Mouse (Mus musculus): Measurements from ENCODE around the gene Prkch. TPM values are rescaled to one million over a fixed set of nuclear protein-coding genes. Genes with fewer than 3 reads are reported as not detected.

Prkch gene
- total RNA-seq, 4 experiments from 2014 or later, result 4.3 to 5.8 (median 4.9) TPM

- no peak for DNase-seq (ENCODE audit: low spot score in 2 of 2)
These were observed 163.8 kb downstream of the Prkch start for GRCm38 (mm10) chr12:73748373-73748772.

DNA sequence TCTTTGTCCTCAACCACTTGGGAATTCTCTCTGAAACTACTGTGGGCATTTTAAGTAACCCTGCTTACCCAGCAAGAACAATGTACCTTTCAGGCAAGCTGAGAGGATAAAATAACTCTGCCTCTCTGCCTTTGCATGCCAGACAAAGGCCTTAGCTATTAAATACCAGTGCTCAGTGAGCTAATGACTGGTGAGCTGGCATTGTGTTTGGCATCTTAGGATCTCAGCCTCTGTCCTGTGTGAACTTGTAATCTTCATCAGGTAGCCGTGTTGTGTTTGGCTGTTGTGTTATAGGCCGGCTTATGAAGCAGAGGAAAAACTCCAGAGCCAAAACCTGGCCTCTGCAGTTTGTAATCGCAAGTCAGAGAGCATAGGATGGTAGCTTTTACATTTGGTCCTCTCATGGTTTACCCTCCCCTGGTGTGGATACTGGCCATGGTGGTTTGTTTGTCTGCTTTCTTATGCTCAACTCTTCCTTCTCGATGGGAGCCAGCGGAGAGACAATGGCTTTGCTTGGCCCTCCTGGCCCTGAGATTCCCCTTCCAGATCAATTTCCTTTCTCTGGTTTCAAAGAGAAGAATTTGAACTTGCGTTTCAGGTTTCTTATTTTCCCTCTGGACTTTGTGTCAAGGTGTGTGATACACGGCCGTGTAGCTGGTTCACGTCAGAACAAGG, 170.0 kb downstream of the Prkch start:
- DNase-seq (ENCODE audit: low spot score in 2 of 2), result no peak

- no peak for DNase-seq (ENCODE audit: low spot score in 2 of 2)
These were observed 171.1 kb downstream of the Prkch start for GRCm38 (mm10) chr12:73755646-73756045.

DNA sequence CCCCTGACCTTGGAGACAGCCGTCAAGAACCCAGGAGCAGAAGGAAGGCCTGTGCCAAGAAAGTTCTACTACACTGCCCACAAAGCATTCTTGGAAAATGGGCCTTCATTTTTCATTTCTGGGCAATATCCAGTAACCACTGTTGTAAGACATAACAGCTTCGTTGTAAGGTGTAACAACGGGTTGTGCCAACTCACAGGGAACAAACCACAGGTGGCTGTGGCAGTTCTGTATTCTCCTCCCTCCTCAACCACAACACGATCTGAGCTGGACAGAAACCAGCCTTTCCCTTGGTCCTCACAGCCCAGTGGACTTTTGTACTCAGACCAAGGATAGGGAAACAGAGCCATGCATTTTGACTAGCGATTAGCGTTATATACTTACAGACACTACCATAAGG, 171.9 kb downstream of the Prkch start:
- DNase-seq (ENCODE audit: low spot score in 2 of 2), result no peak

GRCm38 (mm10) chr12:73762001-73762400, 177.4 kb downstream of the Prkch start:
- DNase-seq (ENCODE audit: low spot score in 2 of 2), result no peak

GRCm38 (mm10) chr12:73762762-73763161, 178.2 kb downstream of the Prkch start:
- DNase-seq (ENCODE audit: low spot score in 2 of 2), result no peak

- no peak for DNase-seq (ENCODE audit: low spot score in 2 of 2)
These were observed 180.3 kb downstream of the Prkch start for GRCm38 (mm10) chr12:73764649-73765525.

- DNase-seq (ENCODE audit: low spot score in 2 of 2), result no peak
These were observed 181.6 kb downstream of the Prkch start for GRCm38 (mm10) chr12:73766152-73766551.

DNA sequence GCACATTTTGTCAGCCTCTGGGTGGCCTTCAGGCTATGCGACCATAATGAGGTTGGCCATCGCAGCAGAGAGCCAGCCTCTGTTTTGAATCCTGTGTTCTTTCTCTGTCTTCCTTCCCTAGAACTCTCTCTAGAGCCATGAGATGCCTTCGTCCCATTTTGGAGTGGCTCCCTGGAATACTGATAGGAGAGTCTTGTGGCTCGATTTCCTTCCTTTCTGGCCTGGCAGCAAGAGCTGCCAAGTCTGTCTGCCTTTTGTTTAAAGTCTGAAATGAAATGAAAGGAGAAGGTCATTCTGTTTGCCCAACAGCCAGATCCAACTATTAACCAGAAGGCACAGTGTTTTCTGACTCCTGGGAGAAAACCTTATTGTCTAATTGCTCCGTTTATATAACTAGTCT, 184.2 kb downstream of the Prkch start:
- no peak for DNase-seq (ENCODE audit: low spot score in 2 of 2)

DNA sequence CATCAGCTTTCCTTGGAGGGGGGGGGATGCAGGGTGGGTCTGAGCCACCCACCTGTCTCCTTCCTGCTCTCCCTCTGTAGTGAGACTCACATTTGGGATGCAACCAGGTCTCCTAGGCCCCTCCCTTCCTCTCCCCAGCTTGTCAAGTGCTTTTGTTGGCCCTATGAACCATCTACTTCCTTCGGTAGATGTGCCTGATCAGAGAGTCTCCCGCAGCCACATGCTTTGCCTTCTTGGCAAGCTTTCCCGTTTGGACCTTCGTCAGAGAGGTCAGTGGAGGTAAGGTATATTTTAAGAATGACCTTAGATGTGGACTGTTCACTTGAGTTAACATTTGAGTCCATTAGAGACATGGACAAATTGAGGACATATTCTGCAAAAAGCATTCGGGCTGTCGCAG, 184.9 kb downstream of the Prkch start:
- no peak for DNase-seq (ENCODE audit: low spot score in 2 of 2)

DNA sequence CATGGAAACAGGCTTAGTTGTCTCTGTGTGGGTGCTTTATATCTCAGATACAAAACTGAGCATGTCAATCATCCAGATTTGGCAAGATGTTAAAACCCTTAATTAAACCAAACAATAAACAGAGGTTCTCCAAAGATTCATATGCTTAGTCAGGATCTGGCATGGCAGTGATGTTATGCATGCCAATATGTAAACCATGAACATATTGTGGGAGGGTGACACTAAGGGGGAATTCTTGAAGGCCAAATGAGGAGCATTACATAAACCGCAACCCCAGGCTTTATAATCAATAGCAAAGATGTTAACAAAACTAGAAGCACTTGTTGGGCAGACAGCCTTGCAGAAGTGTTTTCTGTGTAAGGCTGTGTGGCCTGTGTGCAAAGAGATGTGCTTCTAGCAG, 186.2 kb downstream of the Prkch start:
- no peak for DNase-seq (ENCODE audit: low spot score in 2 of 2)

DNA sequence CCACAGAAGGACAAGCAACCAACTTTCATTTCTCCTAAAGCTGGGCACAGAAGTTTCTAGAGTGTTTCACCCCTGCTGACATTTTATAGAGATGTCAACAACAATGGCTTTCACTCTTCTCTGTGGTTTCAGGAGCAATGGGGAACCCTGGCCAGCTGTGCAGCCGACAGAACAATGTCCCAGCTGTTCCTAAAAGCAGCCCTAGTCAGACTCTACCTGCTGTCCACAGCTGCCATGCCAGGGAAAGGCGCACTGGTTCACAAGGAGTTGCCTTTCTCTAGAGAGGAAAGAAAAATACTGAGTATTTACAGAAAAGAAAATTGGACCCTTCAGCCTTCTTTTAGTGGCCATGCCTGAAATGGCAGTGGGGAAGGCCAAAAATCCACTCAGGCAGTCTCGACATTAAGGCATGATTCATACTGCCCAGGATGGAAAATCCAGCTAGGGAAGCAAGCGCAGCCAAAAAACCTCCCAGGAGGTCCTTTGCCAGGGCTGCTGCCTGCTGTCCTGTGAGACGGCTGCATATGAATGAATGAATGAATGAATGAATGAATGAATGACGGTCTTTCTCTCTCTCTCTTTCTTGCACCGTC, 190.3 kb downstream of the Prkch start:
- DNase-seq (ENCODE audit: low spot score in 2 of 2), result no peak

DNA sequence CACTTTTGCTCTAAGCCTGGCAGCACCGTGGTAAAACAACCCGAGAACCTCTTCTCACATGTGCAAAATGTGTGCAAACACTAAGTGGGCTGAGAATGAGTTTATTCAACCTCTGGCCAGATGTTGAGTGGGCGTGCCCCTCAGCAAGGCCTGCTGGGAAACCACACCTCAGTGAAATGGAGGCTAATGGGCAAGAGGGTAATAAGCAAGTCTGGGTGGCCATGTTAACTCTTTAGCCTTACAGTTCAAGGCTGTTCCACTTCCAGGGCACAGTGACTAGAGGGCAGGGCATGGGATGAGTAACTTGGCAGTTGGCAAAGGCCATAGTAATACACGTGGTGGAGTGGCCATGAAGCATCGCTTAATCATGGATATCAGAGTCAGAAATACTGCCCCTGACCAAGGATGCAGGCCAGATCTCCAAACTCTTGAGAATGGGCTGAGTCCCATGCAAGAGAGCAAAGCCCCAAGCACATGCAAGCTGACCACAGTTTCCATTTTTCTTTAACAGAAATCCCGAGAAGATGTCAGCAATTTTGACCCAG, 191.9 kb downstream of the Prkch start:
- DNase-seq (ENCODE audit: low spot score in 2 of 2), result no peak

DNA sequence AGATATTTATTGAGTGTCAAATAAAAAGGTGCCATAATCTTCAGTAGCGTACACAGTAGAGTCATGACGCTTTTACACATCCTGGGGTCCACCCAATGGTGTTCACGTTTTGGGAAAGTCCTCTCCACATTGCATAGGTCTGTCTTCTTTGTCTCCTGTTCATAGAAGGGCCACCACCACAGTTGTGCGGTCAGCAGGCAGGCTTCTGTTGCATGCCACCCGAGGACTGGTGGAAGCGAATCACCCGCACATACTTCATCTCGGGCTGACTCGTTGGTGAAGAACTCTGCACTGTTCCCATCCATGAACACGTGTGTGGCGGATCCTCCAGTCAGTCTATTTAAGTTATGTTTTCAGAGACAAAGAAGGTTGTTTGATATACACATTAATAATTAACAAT, 193.1 kb downstream of the Prkch start:
- no peak for DNase-seq (ENCODE audit: low spot score in 2 of 2)

GRCm38 (mm10) chr12:73779332-73780231, 195.0 kb downstream of the Prkch start:
- no peak for DNase-seq (ENCODE audit: low spot score in 2 of 2)

DNA sequence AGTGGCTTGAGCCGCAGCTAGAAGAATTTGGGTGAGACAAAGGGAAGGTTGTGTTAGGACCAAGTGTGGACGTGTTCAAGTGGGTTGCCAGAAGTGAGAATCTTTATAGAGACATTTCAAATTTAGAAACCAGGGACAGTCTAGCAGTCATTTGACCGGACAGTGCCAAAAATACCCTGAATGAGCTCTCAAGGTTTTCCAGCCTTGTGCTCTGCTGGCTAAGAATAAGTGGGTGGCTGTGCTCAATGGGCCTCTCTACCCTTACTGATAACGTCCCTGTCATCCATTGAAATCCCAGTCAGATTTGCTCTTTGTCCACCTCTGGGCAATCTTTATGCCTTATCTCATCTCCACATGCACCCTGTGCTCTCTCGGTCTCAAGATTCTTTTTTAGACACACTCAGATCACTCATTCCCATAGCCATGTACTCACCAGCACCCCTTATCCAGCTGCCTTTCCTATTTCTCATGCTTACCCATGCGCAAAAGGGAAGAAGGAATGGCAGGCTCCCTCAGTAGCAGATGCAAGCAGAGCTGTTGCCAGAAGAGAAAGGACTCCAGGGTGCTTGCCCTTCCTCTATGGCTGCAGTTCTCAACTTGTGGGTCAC, 196.9 kb downstream of the Prkch start:
- DNase-seq (ENCODE audit: low spot score in 2 of 2), result no peak

- peak; percentile 64 to 77 for DNase-seq (ENCODE audit: low spot score in 2 of 2)
These were observed 202.3 kb downstream of the Prkch start for GRCm38 (mm10) chr12:73786909-73787308.

DNA sequence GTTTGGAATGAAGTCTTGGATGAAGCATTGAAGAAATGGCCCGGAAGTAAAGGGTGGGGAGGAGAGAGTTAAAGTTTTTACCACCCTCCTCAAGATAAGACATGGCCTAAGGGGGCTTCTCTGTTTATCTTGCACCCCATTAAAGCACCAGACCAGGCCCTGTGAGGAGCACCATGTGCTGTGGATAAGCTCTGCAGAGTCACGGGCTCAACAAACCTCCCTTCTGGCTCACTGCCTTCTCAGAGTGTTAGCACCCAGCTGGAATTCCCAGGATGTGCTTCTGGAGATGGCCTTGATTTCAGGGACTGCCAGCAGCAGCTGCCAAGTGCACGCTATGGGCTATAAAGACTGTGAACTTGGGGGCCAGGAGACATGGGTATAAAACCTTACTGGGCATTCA, 204.3 kb downstream of the Prkch start:
- no peak for DNase-seq (ENCODE audit: low spot score in 2 of 2)

GRCm38 (mm10) chr12:73790571-73791108, 206.0 kb downstream of the Prkch start:
- peak in 1 of 2 experiments; percentile 9 for DNase-seq (ENCODE audit: low spot score in 2 of 2)

DNA sequence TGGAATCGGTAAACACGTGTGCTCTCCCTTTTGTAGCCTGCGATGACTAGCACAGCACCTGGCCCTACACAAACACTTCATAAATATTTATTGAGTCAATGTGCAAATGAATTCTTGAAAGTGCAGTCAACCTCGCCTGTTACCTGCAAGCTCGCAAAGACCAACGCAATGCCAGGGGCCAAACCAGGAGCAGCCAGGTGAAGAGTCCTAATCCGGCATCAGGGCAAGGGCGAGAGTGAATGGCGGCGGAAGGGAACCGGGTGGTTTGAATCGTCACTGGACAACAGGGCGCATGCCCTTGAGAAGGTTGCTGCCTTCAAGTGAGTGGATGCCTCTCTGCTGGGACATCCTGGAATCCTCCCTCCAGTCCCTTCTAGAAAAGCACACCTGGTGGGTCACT, 208.6 kb downstream of the Prkch start:
- no peak for DNase-seq (ENCODE audit: low spot score in 2 of 2)
